Mouse (Mus musculus) spleen, postnatal 4 days (tissue): ENCODE measurements at regions not wholly inside any gene's neighbourhood (a gene's known extent, or its start where the extent isn't known, plus 50 kb on each side); places are given as distances from the start of the nearest gene placed in this dataset.

ENCODE experiments used
- DNase-seq, 2 experiments: peaks; one replicate each; pipeline ENCODE4 v3.0.0; 2022; ENCODE audit warnings: low spot score in 2 of 2

GRCm38 (mm10) chr1:77256115-77256842 lies 258.6 kb downstream of the Epha4 start:
- no peak for DNase-seq

- no peak for DNase-seq
Measured at GRCm38 (mm10) chr1:77258730-77259310, 256.1 kb downstream of the Epha4 start.

GRCm38 (mm10) chr1:77259789-77260188 lies 255.1 kb downstream of the Epha4 start:
- DNase-seq: no peak

GRCm38 (mm10) chr1:77261678-77262077 lies 253.2 kb downstream of the Epha4 start:
- no peak for DNase-seq

GRCm38 (mm10) chr1:77265677-77266076 lies 249.2 kb downstream of the Epha4 start:
- no peak for DNase-seq

GRCm38 (mm10) chr1:77267311-77268003 lies 247.4 kb downstream of the Epha4 start:
- no peak for DNase-seq

GRCm38 (mm10) chr1:77275297-77275696 lies 239.6 kb downstream of the Epha4 start:
- no peak for DNase-seq

GRCm38 (mm10) chr1:77279566-77279965 lies 235.3 kb downstream of the Epha4 start:
- no peak for DNase-seq

- no peak for DNase-seq
Measured at GRCm38 (mm10) chr1:77280373-77281038, 234.4 kb downstream of the Epha4 start.

GRCm38 (mm10) chr1:77281741-77282140 lies 233.1 kb downstream of the Epha4 start:
- peak in 1 of 2 experiments; percentile 23 for DNase-seq

GRCm38 (mm10) chr1:77298713-77299132 lies 216.2 kb downstream of the Epha4 start:
- peak; percentile 56 to 63 for DNase-seq

- DNase-seq: no peak
Measured at GRCm38 (mm10) chr1:77300806-77301205, 214.1 kb downstream of the Epha4 start.

- no peak for DNase-seq
Measured at GRCm38 (mm10) chr1:77304770-77305169, 210.1 kb downstream of the Epha4 start.

- no peak for DNase-seq
Measured at GRCm38 (mm10) chr1:77307745-77308144, 207.1 kb downstream of the Epha4 start.

- no peak for DNase-seq
Measured at GRCm38 (mm10) chr1:77313119-77313518, 201.8 kb downstream of the Epha4 start.

GRCm38 (mm10) chr1:77315347-77315746 lies 199.5 kb downstream of the Epha4 start:
- DNase-seq: no peak

GRCm38 (mm10) chr1:77316198-77316597 lies 198.7 kb downstream of the Epha4 start:
- no peak for DNase-seq
